Mouse (Mus musculus): ENCODE data around the gene Ube2l3. TPM values are rescaled to one million over a fixed set of nuclear protein-coding genes. Genes with fewer than 3 reads are reported as not detected.

Gene Ube2l3
- 360 and 379 TPM in 2 replicates for polyA plus RNA-seq (2015; fragmentation: Nextera tagmentation; extraction: Ambion mirVana)

- 98% methylated on average over 1 of the region's 1 CpGs for WGBS
- Histone ChIP-seq H3K27me3 (peaks cover 12% of the 10 kb centered on the region), H3K4me1 (peaks cover 20% of the 10 kb centered on the region), H3K27ac (peak within 1 kb of the TSS; percentile 85), H3K9ac (peak within 1 kb of the TSS; percentile 99; the same call in 1 of the 2 replicates), H3K36me3 (0 out of 2 replicates have a peak, but pooled peaks cover 6% of the 10 kb centered on the region), H3K9me3 (replicated peaks) (no peaks in the 10 kb centered on the region), H3K4me3 (replicated peaks) (peak within 1 kb of the TSS; percentile 98), H3K4me2 (peak within 1 kb of the TSS; percentile 74)
- no peak for ATAC-seq (replicated peaks; ENCODE audit: low FRiP score)
Observed at GRCm38 (mm10) chr16:17202549-17202948, at the start of gene Ube2l3. Gene Ube2l3 (minus strand): TSS chr16:17202649.

GRCm38 (mm10) chr16:17251539-17251938, 49.1 kb upstream of the Ube2l3 start:
- no peak overlapping the region for H3K4me2 ChIP-seq
- peak; percentile 38; the same call in 1 of the 2 replicates for ATAC-seq (replicated peaks; ENCODE audit: low FRiP score)
- WGBS = 54% methylated on average over 3 of the region's 3 CpGs
- peaks cover 8% of the 10 kb centered on the region; the same call in 1 of the 2 replicates for H3K36me3 ChIP-seq
- H3K9me3 ChIP-seq (replicated peaks) = no peaks in the 10 kb centered on the region
- peaks cover 54% of the 10 kb centered on the region for H3K4me1 ChIP-seq
- H3K4me3 ChIP-seq (replicated peaks) = no peak overlapping the region
- no peaks in the 10 kb centered on the region for H3K27me3 ChIP-seq
- peak overlapping the region; percentile 71 for H3K27ac ChIP-seq
- no peak overlapping the region for H3K9ac ChIP-seq

DNA sequence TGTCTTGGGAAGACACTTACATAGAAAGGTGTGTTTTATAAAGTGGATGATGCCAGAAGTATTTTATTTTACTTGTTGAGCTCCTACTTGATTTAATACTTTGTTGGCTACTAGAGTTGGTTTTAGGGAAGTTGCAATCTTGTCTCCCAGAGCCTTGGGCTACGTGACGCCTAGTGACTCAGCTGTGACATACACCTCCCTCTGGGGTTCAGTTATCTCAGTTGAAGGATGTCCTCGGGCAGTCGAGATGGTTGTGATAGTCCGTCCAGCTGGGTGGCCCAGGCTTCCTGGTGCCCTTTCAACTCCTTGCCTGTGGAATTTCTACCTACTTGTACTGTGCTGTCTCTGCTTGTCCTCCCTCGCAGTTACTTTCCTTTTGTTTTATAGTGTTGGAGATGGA, 46.7 kb upstream of the Ube2l3 start:
- Histone ChIP-seq H3K27me3 (no peaks in the 10 kb centered on the region), H3K4me3 (replicated peaks) (no peak overlapping the region), H3K4me2 (no peak overlapping the region), H3K4me1 (peaks cover 54% of the 10 kb centered on the region), H3K9me3 (replicated peaks) (no peaks in the 10 kb centered on the region), H3K9ac (no peak overlapping the region), H3K36me3 (no peaks in the 10 kb centered on the region), H3K27ac (peak overlapping the region; percentile 35; the same call in 1 of the 2 replicates)
- WGBS = 35% methylated on average over 6 of the region's 6 CpGs
- no peak for ATAC-seq (replicated peaks; ENCODE audit: low FRiP score)

GRCm38 (mm10) chr16:17247727-17248126, 45.3 kb upstream of the Ube2l3 start:
- Histone ChIP-seq H3K4me2 (no peak overlapping the region), H3K27me3 (no peaks in the 10 kb centered on the region), H3K9ac (no peak overlapping the region), H3K9me3 (replicated peaks) (no peaks in the 10 kb centered on the region), H3K4me3 (replicated peaks) (no peak overlapping the region), H3K4me1 (peaks cover 52% of the 10 kb centered on the region), H3K27ac (no peak overlapping the region), H3K36me3 (no peaks in the 10 kb centered on the region)
- ATAC-seq (replicated peaks; ENCODE audit: low FRiP score) = no peak
- 74% methylated on average over 4 of the region's 4 CpGs for WGBS

GRCm38 (mm10) chr16:17244996-17245395, 42.5 kb upstream of the Ube2l3 start:
- Histone ChIP-seq H3K36me3 (no peaks in the 10 kb centered on the region), H3K4me2 (no peak overlapping the region), H3K27ac (no peak overlapping the region), H3K9me3 (replicated peaks) (no peaks in the 10 kb centered on the region), H3K9ac (no peak overlapping the region), H3K4me1 (peaks cover 41% of the 10 kb centered on the region), H3K4me3 (replicated peaks) (no peak overlapping the region), H3K27me3 (no peaks in the 10 kb centered on the region)
- 82% methylated on average over 1 of the region's 1 CpGs for WGBS
- ATAC-seq (replicated peaks; ENCODE audit: low FRiP score) = no peak

DNA sequence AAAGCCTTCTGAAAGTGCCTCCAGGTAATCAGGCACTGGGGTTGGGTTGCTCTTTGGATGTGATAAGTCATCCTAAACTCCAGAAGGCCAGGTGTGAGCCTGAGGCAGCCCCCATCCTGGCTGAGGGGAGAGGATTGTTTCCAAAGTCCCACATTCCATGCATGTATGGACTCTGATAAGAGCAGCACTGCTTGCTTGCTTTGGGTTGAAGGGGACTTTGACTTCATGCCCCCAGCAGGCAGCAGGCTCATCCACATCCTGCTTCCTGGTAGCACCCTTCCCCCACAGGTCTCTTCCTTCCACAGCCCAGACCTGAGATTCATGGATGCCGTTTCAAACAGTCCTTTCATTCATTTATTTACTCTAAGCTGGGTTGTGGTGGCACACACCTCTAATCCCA, 41.3 kb upstream of the Ube2l3 start:
- H3K4me2 ChIP-seq = no peak overlapping the region
- ATAC-seq (replicated peaks; ENCODE audit: low FRiP score) = no peak
- no peaks in the 10 kb centered on the region for H3K9me3 ChIP-seq (replicated peaks)
- H3K4me1 ChIP-seq = peaks cover 40% of the 10 kb centered on the region
- WGBS = 55% methylated on average over 1 of the region's 1 CpGs
- no peaks in the 10 kb centered on the region for H3K36me3 ChIP-seq
- no peak overlapping the region for H3K9ac ChIP-seq
- H3K4me3 ChIP-seq (replicated peaks) = no peak overlapping the region
- H3K27me3 ChIP-seq = no peaks in the 10 kb centered on the region
- no peak overlapping the region; the same call in 1 of the 2 replicates for H3K27ac ChIP-seq

- no peak overlapping the region for H3K27ac ChIP-seq
- H3K9ac ChIP-seq = no peak overlapping the region
- no peak overlapping the region for H3K4me2 ChIP-seq
- H3K27me3 ChIP-seq = no peaks in the 10 kb centered on the region
- no peaks in the 10 kb centered on the region for H3K9me3 ChIP-seq (replicated peaks)
- 77% methylated on average over 2 of the region's 2 CpGs for WGBS
- ATAC-seq (replicated peaks; ENCODE audit: low FRiP score) = no peak
- no peak overlapping the region for H3K4me3 ChIP-seq (replicated peaks)
- H3K4me1 ChIP-seq = peaks cover 60% of the 10 kb centered on the region
- no peaks in the 10 kb centered on the region for H3K36me3 ChIP-seq
Observed at GRCm38 (mm10) chr16:17239409-17239808, 37.0 kb upstream of the Ube2l3 start.

DNA sequence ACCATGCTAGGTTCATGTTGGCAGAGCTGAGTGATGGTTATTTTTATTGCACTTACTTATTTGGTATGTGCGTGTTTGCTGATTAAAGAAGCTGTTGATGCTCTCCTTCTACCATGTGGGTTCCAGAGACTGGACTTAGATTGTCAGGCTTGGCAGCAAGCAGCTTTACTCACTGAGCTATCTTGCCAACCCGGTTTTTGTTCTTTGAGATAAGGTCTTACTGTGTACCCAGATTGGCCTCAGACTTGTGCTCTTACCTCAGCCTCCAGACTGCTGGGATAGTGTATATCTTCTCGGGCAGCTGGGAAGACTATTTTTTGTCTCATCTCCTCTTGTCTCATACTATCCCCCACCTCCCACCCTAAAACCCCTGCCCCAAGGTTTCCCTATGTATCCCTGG, 35.2 kb upstream of the Ube2l3 start:
- 78% methylated on average over 3 of the region's 3 CpGs for WGBS
- Histone ChIP-seq H3K4me3 (replicated peaks) (no peak overlapping the region), H3K4me2 (no peak overlapping the region), H3K9me3 (replicated peaks) (no peaks in the 10 kb centered on the region), H3K4me1 (peaks cover 58% of the 10 kb centered on the region), H3K9ac (no peak overlapping the region), H3K27me3 (no peaks in the 10 kb centered on the region), H3K36me3 (no peaks in the 10 kb centered on the region), H3K27ac (no peak overlapping the region)
- ATAC-seq (replicated peaks; ENCODE audit: low FRiP score) = no peak

GRCm38 (mm10) chr16:17234916-17235665, 32.6 kb upstream of the Ube2l3 start:
- Histone ChIP-seq H3K4me1 (peaks cover 53% of the 10 kb centered on the region), H3K9me3 (replicated peaks) (no peaks in the 10 kb centered on the region), H3K4me3 (replicated peaks) (peak overlapping the region; percentile 91), H3K4me2 (peak overlapping the region; percentile 92), H3K36me3 (no peaks in the 10 kb centered on the region), H3K27ac (peak overlapping the region; percentile 52), H3K27me3 (no peaks in the 10 kb centered on the region), H3K9ac (peak overlapping the region; percentile 91)
- 29% methylated on average over 9 of the region's 9 CpGs for WGBS
- ATAC-seq (replicated peaks; ENCODE audit: low FRiP score) = no peak

DNA sequence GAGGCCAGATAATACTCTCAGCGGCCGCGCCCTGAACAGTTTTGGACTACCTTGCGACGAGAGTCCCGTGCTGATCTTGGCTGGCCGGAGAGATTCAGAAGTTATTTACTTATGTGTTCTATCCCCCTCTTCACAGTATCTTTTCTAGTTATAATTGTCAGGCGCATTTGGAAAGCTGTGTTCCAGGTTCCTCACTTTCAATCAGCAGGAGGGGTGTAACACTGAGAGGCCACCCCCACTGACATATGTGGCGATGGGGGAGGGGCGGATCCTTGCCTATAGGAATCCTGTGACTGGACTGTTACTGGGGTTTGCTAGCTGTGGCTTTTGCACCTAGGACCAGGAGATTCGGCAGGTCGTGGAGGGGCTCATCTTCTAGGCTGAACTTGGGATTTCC, 32.0 kb upstream of the Ube2l3 start:
- Histone ChIP-seq H3K4me1 (peaks cover 49% of the 10 kb centered on the region), H3K27ac (peak overlapping the region; percentile 90), H3K9me3 (replicated peaks) (no peaks in the 10 kb centered on the region), H3K4me2 (peak overlapping the region; percentile 92), H3K9ac (peak overlapping the region; percentile 91), H3K36me3 (no peaks in the 10 kb centered on the region), H3K27me3 (no peaks in the 10 kb centered on the region), H3K4me3 (replicated peaks) (peak overlapping the region; percentile 91)
- 3% methylated on average over 12 of the region's 12 CpGs for whole genome bisulfite sequencing
- no peak for ATAC-seq (replicated peaks; ENCODE audit: low FRiP score)

- under 1% methylated on average over 61 of the region's 62 CpGs for WGBS
- H3K27ac ChIP-seq = peak overlapping the region; percentile 90
- H3K9me3 ChIP-seq (replicated peaks) = no peaks in the 10 kb centered on the region
- peak overlapping the region; percentile 92 for H3K4me2 ChIP-seq
- peak overlapping the region; percentile 91 for H3K4me3 ChIP-seq (replicated peaks)
- no peaks in the 10 kb centered on the region for H3K27me3 ChIP-seq
- peak overlapping the region; percentile 91 for H3K9ac ChIP-seq
- peaks cover 43% of the 10 kb centered on the region for H3K4me1 ChIP-seq
- ATAC-seq (replicated peaks; ENCODE audit: low FRiP score) = peak; percentile 68
- H3K36me3 ChIP-seq = no peaks in the 10 kb centered on the region
Observed at GRCm38 (mm10) chr16:17233702-17234498, 31.5 kb upstream of the Ube2l3 start.

Data from kidney, embryonic 15.5 days (tissue).